Comparison of ENCODE assay signal across 15 mouse cellular contexts in the genomic region with DNA sequence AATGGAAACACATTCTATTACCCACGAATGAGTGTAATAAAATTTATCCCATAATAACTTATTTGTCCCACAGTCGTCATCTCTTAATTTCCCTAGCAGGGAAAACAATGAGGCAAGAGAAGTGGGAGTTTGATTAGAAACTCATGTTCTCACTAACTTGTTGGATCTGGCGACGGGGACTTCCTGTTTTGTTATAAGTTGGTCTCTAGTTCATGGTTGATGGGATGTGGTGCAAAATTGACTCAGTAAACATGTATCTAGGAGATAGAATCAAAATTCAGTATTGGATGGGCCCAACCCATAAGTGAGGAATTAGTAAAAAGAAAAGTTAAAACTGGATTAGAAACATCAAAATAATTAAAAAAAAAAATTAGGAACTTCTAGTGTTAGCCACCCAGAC.
DNase-seq lines count a peak whose midpoint lies in the region; ATAC-seq lines count a peak whose summit lies in the region.
"Had no signal": no experiment of that assay in that cellular context is flagged by ENCODE, and none has a peak within 500 bp of the region (broad histone marks: within the 10 kb centered on the region; RNA-seq: fewer than 3 reads in every experiment).

No protein-coding gene starts in this region.

- ATAC-seq in granulocyte monocyte progenitor cell, adult 5-6 weeks (replicated peaks; ENCODE audit: poor library complexity, severe bottlenecking), result peak; percentile 20; the same call in 1 of the 2 replicates
- ATAC-seq: forebrain, embryonic 13.5 days; forebrain, postnatal 0 days had no signal

- DNase-seq in heart, adult 11 months, result peak; percentile 45
- DNase-seq in heart, adult 9 months (ENCODE audit: low spot score in 2 of 2), result no peak
- DNase-seq in naive thymus-derived CD4-positive, alpha-beta T cell, adult 2 months (ENCODE audit: low read depth), result peak; percentile 49
- no peak for DNase-seq in left cerebral cortex, adult 9 months (ENCODE audit: low spot score in 2 of 2)
- no peak for DNase-seq in gastrocnemius, postnatal 10 days
- no peak for DNase-seq in ovary, postnatal 10 days (ENCODE audit: low spot score)
- DNase-seq: adrenal gland, postnatal 14 days; cerebellum, adult 11-12 months; cerebellum, adult 9-10 months; cerebellum, postnatal 25 days; forebrain, postnatal 0 days; gastrocnemius, postnatal 36 days; heart, adult 2 months had no signal

Comparison
In these comparisons a context has a peak if more than half of its experiments do, and no peak if none do; other contexts are left out.
1. DNase-seq: peak in heart, adult 11 months (single experiment) and naive thymus-derived CD4-positive, alpha-beta T cell, adult 2 months (single experiment); none in heart, adult 9 months (0 of 2), left cerebral cortex, adult 9 months (0 of 2), gastrocnemius, postnatal 10 days (single experiment) and ovary, postnatal 10 days (single experiment).